Mouse (Mus musculus): ENCODE measurements around the gene Olfr1180.

DNA sequence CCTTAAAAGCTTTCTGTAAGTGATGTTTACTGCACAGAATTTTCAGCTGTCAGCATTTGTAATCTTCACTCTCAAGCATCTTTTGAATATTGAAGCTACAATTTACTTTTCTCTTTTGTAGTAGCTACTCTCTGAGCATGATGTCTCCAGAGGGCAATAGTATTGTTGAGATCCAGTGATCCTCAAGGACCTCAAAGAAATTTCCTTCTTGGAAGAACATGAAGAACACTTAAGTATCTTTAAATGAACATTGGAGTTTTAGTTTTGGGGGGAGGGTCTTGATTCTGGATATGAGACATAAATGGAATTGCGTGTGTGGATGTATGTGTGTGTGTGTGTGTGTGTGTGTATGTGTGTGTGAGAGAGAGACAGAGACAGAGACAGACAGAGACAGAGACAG is 30.1 kb upstream of the Olfr1180 start, which contains the start of gene Gm13757:
- TF ChIP-seq POLR2AphosphoS2 (IDR thresholded peaks at IDR 0.05; ENCODE audit: insufficient read length, low read depth) (no peak), POLR2A (IDR thresholded peaks at IDR 0.05; ENCODE audit: insufficient read length, low read depth) (no peak), USF1 (IDR thresholded peaks at IDR 0.05; ENCODE audit: low read depth) (no peak), TCF12 (IDR thresholded peaks at IDR 0.05; ENCODE audit: insufficient read depth, poor library complexity, severe bottlenecking) (no peak), E2F4 (IDR thresholded peaks at IDR 0.05; ENCODE audit: insufficient read depth) (no peak), TCF3 (IDR thresholded peaks at IDR 0.05; ENCODE audit: insufficient read length, low read depth) (no peak), REST (IDR thresholded peaks at IDR 0.05; ENCODE audit: insufficient read depth, insufficient read length) (no peak), MAX (IDR thresholded peaks at IDR 0.05; ENCODE audit: low read depth) (no peak), MYOD1 (IDR thresholded peaks at IDR 0.05; ENCODE audit: control insufficient read depth in 1 of 3, insufficient read length in 2 of 3, low read depth in 2 of 3) (no peak), MYOG (IDR thresholded peaks at IDR 0.05; ENCODE audit: control insufficient read depth in 1 of 3, insufficient read depth in 1 of 3, insufficient read length in 2 of 3, low read depth in 2 of 3) (no peak)

All from myocyte (in vitro differentiated cells).